Mouse (Mus musculus) frontal cortex, adult (tissue): ENCODE measurements at regions not wholly inside any gene's neighbourhood (a gene's known extent, or its start where the extent isn't known, plus 50 kb on each side); places are given as distances from the start of the nearest gene placed in this dataset.

ENCODE experiments used
- ATAC-seq: cut with Nextera tagmentation; 2 replicates; pipeline ENCODE4 v1.9.2; 2017; ENCODE audit warnings: mild to moderate bottlenecking, moderate library complexity, mixed read lengths; ENCODE audit not compliant: low TSS enrichment

DNA sequence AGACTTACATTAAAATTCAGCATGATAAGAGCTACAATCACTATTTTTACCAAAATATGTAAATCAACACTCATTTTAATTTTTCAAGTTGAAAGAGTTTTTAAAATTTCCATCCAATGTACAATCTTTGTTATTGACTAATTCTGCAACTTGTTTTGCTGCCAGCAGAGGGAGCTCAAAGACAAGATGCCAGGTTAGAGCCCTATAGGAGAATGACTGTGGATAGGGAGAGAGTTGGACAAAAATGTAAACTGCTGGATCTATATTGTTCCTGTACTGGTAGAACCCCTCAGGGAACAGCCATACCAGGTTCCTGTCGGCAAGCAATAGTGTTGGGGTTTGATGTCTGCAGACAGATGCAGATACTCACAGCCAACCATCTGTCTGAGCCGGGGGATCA lies 288.8 kb upstream of the 4930550L24Rik start:
- peak; percentile 78 for ATAC-seq
